Mouse (Mus musculus) left cerebral cortex, postnatal 25 days (tissue): ENCODE measurements around the gene Hsdl2. TPM values are rescaled to one million over a fixed set of nuclear protein-coding genes. Genes with fewer than 3 reads are reported as not detected.
A peak's percentile ranks its signal among the peaks of the same experiment; 100 is the strongest.
"Not testable (repeated sequence)": the region's sequence is repeated elsewhere in the genome, so short reads cannot be mapped to it uniquely, and the experiment has no call there.

Source experiments
- DNase-seq, 2 experiments: peaks; one replicate each; pipeline ENCODE4 v3.0.0; 2022; ENCODE audit warnings: low spot score in 2 of 2, mixed read lengths in 1 of 2
- intact Hi-C: fragments of 180-260 bp; cut with DNase I; formaldehyde crosslinking; loops from one replicate; pipeline ENCODE4 v1.15.1; 2025
- total RNA-seq, 2 experiments: library from RNA; stranded (reverse); gene quantifications; 2 replicates each; pipeline ENCODE4 v1.2.3; 2021

The Hsdl2 gene
- total RNA-seq, 2 experiments from 2014 or later: 24.9 to 25.8 TPM

DNA sequence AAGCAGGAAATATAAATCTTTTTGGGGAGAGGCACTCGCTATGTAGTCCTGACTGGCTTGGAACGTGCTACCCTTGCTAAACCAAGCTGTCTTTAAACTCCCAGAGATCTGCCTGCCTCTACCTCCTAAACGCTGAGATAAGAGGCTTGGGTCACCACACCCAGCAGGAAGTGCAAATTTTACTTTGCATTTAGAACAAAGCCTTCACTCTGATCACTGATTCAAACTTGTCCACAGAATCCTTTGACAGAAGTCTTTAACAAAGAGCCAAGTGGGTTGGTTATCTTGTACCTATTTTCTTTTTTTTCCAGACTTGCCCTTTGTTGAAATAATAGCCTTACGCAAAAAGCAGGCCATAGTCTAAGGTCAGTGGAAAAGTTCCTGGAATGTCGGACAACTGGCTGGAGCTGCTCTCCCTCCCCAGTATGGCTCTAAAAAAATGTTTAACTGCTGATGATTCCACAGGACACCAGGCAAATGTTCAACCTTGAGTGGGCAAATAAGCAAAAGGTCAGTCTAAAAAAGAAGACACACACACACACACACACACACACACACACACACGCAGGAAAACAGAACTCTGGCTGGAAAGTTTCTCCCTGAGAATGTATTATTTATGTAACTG is 23.2 kb upstream of the Hsdl2 start:
- intact Hi-C loops: no loop called here
- DNase-seq: no peak

DNA sequence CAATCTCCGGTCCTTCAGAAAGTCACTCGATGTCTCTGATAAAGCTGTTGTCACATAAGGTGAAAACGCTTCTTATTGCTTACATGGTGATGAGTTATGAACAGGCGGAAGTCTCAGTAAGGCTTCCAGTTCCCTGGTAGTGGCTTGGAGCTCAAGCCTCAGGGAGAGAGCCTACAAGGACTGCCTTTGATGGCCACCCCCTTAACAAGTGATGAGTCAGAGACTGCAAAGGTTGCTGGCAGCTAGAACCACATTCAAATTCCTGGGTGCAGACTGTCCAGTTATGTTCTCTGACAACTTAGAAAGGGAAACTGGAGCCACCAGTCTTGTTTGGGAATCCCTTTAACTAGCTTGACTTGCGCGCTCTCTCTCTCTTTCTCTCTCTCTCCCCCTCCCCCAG is 21.2 kb upstream of the Hsdl2 start:
- intact Hi-C loops: no loop called here
- DNase-seq: peak in 1 of 2 experiments; percentile 48

DNA sequence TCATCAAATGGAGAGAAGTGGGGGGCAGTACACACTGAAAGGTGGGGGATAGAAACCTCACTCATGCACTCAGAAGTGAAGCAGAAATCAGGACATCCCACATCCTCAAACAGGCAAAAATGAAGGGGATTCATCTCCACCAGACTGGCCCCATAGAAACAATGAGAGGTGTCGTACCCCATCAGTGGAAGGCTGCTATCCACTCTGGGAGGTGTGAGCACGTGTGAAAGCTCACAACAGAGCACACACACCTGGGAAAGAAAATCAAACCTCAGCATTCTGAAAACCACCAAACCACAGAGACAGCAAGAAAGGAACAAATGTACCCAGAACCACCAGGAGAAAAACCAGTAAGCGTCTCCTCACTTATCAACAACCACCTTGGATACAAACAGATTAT is 17.2 kb upstream of the Hsdl2 start:
- no peak for DNase-seq
- intact Hi-C loops: no loop called here

DNA sequence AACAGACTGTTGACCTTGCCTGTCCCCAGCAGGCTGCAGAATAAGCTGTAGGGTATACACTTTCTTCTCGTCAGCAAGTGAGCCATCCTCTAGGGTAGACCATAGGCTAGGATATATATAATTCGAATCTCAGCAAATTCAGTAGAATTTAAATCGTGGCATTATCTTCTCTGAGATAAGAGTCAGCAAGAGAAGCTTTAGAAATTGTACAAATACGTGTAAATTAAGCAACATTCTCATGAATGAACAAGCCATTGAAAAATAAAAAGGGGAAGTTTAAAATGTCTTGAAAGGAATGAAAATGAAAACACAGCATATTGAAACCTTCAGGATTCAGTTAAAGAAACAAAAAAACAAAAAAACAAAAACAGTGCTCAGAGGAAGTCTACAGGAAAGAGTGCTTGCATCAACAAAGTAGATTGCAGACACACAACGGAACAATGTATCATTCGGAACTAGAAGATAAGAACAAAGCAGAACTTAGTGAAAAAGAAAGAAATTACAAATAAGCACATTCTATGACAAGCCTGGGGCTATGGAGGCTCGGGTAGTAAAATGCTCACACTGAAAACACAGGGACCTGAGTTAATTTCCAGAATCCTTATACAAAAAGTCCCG is 15.7 kb upstream of the Hsdl2 start:
- DNase-seq: no peak
- intact Hi-C loops: loop anchor here (5.0 kb wide), 1 partner anchor 468 kb away; no protein-coding TSS in a partner anchor

DNA sequence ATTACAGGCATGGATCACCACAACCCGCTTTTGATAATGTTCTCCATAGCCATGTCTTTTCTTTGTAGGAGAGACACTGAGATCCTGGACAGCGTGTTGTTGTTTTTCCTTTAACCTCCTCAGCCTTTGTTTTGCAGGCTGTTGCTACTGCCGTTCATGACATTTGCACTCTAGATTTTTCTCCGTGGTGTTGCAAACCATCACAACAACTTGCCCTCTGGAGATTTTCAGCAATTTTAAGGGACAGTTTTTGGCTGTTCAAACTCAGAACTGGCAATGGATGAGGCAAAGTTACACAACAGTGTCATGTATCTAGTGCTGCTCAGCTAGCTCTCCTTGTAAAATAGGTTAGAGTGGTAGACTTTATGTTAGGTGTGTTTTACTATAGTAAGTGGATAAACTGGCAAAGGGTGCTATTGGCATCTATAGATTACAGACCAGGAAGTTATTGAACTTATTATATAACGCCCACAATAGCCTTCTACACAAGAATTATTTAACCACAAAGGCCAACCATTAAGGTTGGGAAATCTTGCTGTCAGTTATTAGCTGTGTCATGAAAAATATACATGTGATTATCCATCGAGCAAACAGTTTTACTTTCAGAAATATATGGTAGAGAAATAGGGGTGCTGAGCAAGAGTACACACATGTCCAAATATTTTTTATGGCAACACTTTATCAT is 13.6 kb upstream of the Hsdl2 start:
- no peak for DNase-seq
- intact Hi-C loops: loop anchor here (5.0 kb wide), 1 partner anchor 470 kb away; no protein-coding TSS in a partner anchor

DNA sequence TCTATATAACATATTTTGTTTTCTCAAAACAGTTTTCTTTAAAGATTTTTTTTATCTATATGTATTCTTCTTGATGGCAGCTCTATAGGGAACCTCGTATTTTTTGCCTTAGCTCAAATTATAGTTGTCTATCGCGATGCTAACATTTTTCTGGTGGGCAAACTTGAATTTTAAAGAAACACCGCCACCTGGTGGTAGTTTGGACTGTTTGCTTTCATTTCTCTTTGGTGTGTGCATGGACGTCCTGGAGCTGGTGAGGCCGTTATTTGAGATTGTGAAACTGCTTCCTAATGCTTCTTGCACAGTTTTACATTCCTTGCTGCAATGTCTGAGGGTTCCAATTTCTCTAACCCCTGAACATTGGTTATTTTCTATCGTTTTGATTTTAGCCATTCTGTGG is 11.8 kb upstream of the Hsdl2 start:
- DNase-seq: peak; percentile 81 to 88
- intact Hi-C loops: loop anchor here (1.0 to 5.0 kb wide), 3 partner anchors 188 to 472 kb away; no protein-coding TSS in a partner anchor

DNA sequence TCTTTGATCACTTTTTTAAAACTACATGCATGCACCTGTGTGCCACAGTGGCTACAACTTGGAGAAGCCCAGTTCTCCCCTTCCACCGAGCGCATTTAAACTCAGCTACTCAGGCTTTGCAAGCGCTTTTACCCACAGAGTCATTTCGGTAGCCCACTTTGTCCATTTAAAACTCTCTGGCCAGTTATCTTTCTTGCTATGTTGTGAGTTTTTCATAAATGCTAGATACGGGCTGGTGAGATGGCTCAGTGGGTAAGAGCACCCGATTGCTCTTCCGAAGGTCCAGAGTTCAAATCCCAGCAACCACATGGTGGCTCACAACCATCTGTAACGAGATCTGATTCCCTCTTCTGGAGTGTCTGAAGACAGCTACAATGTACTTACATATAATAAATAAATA is 10.8 kb upstream of the Hsdl2 start:
- DNase-seq, intact Hi-C loops: not testable (repeated sequence)

DNA sequence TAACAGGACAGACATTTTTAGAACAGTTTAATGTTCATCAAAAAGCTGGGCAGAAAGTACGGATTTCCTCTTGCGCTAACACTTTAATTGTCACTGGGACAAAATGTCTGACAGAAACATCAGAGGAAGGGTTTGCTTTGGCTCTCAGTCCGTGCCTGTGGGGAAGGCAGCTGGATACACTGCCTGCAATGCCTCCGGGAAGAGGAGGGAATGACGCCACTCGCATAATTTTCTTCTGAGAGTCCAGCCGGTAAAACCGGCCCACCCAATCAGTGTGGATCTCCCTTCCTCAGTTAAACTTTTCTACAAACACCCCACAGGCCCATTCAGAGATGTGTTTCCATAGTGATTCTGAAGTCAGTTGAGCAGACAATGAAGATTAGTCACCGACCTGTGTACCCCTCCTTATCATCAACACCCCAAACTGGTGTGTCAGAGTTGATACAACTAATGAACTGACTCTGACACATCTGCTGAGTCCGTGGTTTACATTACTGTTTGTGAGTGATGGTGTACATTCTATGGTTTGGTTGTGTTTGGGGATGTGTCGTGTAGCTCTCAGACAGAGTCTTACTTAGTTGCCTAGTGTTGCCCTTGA is 8.7 kb upstream of the Hsdl2 start:
- DNase-seq: no peak
- intact Hi-C loops: no loop called here

DNA sequence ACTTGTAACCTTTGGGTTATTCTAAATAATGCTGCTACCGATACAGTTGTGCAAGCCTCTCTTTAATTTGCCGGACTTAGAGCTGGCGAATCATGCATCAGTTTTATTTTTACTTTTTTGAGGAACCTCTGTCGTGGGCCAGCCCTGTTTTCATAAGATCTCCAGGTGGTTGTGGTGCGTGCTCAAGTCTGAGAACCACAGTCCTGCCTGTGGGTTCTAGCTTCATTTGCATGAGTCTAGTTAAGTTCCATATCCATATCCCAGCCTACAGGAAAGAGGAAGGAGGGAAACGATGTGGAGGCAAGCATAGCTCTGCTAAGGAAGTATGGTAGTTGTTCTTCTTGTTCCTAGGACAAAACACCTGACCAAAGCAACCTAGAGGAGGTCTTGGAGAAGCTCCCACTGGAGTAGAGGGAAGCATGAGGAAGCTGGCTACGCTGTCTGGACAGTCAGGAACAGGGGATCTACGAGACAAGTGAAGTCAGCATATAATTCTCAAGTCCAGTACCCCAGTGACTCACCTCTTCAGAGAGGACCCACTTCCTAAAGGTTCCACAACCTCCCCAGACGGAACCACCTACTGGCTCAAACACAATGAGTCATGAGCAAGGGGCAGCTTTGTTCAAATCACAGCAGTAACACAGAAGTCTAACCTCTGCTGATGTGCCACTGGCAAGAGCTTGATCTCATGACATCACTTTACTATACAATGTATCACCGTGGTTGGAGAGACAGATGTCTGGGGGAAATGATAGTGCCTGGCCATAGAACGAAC is 6.0 kb upstream of the Hsdl2 start:
- DNase-seq: no peak
- intact Hi-C loops: no loop called here

DNA sequence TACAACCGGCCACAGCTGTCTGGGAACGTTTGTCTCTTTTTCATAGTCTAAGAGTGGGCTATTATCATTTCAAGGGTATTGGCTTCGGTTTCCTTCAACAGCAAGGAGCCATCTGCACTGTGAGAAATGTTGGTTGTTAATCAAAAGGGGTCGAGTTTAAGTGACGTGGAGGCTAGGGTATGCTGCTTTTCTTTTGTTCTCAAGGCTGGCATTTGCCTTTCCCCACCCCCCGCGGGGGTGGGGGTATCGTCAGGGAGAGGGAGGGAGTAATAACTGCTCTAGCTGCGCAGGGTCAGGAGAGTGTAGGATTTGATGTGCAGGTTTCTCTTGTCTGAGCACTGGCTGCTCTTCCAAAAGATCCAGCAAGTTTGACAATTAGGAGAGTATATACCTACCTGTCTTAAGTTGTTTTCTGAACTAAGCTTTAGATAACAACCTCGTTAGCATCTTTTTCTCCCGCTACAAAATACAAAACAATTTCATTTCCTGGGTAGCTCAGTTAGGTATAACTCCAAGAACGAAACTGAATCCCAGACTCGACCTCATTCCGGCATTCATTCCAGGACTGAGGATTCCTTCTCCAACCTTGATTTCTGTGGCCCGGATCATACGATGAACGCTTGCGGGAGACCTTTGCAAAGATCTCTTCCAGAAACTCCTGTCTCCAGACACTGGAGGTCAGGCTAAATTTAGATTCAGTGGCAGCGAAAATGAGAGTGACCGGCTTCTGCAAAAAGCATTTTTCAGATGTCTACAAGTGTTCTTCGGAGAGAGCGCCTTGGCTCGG is 675 bp upstream of the Hsdl2 start:
- peak; percentile 4 to 5 for DNase-seq
- intact Hi-C loops: no loop called here

DNA sequence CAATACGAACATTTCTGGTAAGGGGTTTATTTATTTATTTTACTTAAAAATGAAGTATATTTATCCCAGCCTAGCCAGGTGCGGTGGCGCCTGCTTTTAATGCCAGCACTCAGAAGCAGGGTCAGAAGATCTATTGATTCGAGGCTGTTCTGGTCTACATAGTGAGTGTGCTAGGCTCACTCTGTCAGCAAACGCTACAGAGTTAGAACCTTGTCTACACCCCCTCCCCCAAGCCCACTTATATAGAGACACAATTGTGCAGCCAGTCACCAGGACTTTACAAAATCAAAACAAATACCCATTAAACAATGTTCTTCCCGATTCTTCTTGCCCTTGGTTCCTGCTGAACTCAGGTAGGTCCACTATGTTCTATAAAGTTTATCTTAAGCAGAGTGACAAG is 823 bp downstream of the Hsdl2 start:
- intact Hi-C loops: no loop called here
- no peak for DNase-seq

DNA sequence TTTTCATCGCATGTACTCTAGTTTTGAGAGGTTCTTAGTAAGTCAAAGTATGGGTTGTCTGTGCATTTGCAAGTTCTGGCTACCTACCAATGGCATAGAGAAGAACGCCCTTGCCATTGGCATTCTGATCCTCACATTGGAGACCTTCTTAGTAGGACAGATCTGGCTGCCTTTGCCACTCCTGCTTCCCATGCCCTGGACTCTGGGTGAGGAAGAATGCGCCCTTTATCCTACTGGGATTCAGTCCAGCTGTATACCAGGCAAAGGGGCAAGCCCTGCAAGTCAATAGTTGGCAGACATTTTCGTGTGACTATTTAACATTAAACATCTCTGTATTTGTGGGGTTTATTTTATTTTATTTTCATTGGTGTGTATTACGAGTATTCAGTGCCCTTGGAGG is 3.7 kb downstream of the Hsdl2 start:
- intact Hi-C loops: no loop called here
- no peak for DNase-seq

DNA sequence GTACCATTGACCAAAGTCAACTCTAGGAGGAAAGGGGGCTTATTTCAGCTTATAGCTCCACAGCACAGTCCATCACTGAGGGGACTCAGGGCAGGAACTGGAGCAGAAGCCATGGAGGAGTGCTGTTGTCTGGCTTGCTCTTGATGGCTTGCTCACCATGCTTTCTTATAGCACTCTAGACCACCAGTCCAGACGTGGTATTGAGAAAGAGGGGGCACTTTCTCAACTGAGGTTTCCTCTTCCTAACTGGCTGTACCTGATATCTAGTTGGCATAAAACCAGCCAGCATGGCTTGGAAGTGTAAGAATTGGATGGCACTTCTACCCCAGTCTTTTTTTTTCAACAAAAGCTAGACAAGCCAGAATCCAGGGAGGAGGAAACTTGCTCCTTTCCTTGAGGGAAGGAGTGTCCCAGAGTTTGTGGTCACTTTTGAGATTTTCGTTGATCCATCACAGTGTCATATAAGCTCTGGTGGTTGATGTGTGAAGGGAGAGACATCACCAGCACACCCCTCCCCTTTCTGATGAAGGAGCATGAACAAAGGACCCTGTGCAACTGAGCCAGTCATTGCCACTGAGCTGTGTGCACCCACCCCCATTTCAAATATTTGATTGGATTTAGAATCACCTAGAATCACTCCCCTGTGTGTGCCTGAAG is 6.0 kb downstream of the Hsdl2 start:
- intact Hi-C loops: no loop called here
- no peak for DNase-seq

DNA sequence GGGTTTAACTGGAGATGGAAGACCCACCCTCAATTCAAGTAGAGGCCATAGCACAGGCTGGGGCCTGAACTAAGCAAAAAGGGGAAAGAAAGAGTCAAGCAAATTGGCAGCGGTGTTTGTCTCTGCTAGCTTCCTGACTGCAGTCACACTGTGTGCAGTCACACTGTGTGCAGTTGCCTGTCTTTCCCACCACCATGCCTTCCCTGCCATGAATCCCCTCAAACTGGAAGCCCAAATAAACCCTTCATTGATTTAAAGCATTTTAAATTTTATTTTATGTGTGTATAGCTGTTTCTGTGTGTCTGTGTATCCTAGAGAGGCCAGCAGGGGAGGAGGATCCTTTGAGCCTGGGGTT is 6.5 kb downstream of the Hsdl2 start:
- intact Hi-C loops: no loop called here
- DNase-seq: no peak

DNA sequence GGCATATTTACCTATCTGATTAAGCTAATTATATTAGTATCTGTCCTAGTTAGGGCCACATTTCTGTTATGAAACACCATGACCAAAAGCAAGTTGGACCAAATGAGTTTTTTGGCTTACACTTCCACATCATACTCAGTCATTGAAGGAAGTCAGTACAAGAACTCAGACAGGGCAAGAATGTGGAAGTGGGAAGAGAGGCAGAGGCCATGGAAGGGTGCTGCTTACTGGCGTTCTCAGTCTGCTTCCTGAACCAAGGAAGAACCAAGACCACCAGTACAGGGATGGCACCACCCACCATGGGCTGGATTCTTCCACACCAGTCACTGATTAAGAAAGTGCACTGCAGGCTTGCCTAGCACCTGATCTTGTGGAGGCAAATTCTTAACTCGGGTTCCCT is 13.3 kb downstream of the Hsdl2 start:
- intact Hi-C loops: no loop called here
- no peak for DNase-seq

DNA sequence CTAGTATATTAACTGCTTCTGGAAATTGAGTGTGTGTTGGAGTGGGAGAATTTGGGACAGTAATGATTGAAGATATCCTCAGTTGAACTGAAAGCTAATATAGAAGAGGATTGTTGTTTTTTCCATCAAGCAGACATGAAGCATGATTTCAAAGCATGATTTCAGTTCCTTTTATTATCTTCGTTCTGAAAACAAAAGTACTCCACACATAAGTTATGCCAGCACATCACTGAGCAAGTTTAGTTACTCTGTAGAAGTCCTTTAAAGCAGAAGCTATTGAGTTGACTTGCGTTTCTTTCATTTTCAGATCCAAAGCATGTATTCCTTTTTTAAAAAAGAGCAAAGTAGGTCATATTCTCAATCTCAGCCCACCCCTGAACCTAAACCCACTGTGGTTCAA is 15.2 kb downstream of the Hsdl2 start:
- DNase-seq: no peak

DNA sequence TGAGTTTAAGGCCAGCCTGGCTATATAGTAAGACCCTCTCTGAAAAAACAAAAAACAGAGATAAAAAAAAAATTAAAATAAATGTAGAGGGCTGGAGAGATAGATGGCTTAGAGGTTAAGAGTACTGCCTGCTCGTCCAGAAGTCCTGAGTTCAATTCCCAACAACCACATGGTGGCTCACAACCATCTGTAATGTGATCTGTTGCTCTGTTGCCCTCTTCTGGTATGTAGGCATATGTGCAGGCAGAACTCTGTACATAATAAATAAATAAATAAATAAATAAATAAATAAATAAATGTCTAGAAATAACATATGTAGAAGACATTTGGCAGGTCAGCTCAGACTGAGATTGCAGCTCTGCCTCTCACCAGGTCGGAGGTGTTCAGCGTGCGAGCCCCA is 21.3 kb downstream of the Hsdl2 start:
- intact Hi-C loops: no loop called here
- DNase-seq: no peak

More for the DNA sequence above, 15.2 kb downstream of the Hsdl2 start:
- intact Hi-C loops: no loop called here

DNA sequence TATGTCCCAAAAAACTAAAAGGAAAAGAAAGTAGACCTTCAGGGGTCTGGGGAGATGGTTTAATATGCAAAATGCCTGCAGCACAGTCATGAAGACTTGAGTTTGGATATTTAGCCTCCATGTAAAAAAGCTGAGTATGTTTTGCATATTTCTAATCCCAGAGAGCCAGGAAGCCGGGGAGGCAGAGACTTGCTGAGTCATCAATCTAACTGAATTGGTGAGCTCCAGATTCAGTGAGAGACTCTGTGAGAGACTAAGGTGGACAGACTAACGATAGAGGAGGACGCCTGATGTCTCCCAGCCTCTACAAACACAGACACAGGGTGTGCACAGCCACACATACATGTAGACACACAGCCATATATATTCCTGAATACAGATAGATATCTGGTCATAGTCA is 23.5 kb downstream of the Hsdl2 start:
- DNase-seq: no peak
- intact Hi-C loops: no loop called here

DNA sequence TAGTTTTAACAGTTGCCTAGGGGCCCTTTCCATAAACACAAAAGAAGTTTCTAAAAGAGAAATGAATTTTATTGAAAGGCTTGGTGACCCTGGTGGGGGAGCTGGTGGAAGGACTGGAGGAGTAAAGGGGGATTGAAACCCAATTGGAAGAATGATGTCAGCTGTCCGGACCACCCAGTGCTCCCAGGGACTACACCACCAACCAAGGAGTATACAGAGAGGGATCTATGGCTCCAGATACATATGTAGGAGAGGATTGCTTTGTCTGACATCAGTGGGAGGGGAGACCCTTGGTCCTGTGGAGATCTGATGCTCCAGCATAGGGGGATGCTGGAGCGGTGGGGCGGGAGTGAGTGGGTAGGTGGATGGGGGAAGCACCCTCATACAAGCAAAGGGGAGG is 24.1 kb downstream of the Hsdl2 start:
- intact Hi-C loops: no loop called here
- no peak for DNase-seq
